Mouse (Mus musculus) kidney, embryonic 14.5 days (tissue): ENCODE data around the gene Wfdc2. TPM values are rescaled to one million over a fixed set of nuclear protein-coding genes. Genes with fewer than 3 reads are reported as not detected.

Experiments used
- polyA plus RNA-seq: library from polyadenylated mRNA; unstranded; fragments of >200 nt; fragmentation: Nextera tagmentation; extraction: Ambion mirVana; gene quantifications from 2 replicates; pipeline ENCODE4 v1.2.1, GENCODE M21; 2014

The Wfdc2 gene
- polyA plus RNA-seq, 1 experiment from 2014 or later: 330 TPM

Other genes starting within 250 kb of the Wfdc2 start
- gene Svs6, start 245.7 kb upstream of the Wfdc2 start, polyA plus RNA-seq: not detected in 2 replicates
- not detected in 2 replicates for gene Svs5, start 229.7 kb upstream of the Wfdc2 start, polyA plus RNA-seq
- gene Slpi, start 173.3 kb upstream of the Wfdc2 start, polyA plus RNA-seq: 0.44 TPM in 1 of 2 replicates, not detected in the other
- gene Rbpjl, start 159.3 kb upstream of the Wfdc2 start, polyA plus RNA-seq: not detected in 2 replicates
- 0.12 and 0.20 TPM in 2 replicates for gene Matn4, start 157.3 kb upstream of the Wfdc2 start, polyA plus RNA-seq
- gene Sdc4, start 118.5 kb upstream of the Wfdc2 start, polyA plus RNA-seq: 87.8 and 108 TPM in 2 replicates
- gene Sys1, start 105.4 kb upstream of the Wfdc2 start, polyA plus RNA-seq: 66.8 and 69.4 TPM in 2 replicates
- 7.1 and 8.4 TPM in 2 replicates for gene Gm20458, start 101.4 kb upstream of the Wfdc2 start, polyA plus RNA-seq
- not detected in 2 replicates for gene Trp53tg5, start 88.7 kb upstream of the Wfdc2 start, polyA plus RNA-seq
- 12.4 and 14.7 TPM in 2 replicates for gene Dbndd2, start 76.3 kb upstream of the Wfdc2 start, polyA plus RNA-seq
- 70.7 and 79.2 TPM in 2 replicates for gene Pigt, start 64.9 kb upstream of the Wfdc2 start, polyA plus RNA-seq
- gene Spint3, start 11.0 kb downstream of the Wfdc2 start, polyA plus RNA-seq: not detected in 2 replicates
- gene Wfdc6a, start 23.0 kb downstream of the Wfdc2 start, polyA plus RNA-seq: not detected in 2 replicates
- not detected in 2 replicates for gene Eppin, start 31.2 kb downstream of the Wfdc2 start, polyA plus RNA-seq
- gene Wfdc6b, start 51.1 kb downstream of the Wfdc2 start, polyA plus RNA-seq: not detected in 2 replicates
- gene Wfdc8, start 51.2 kb downstream of the Wfdc2 start, polyA plus RNA-seq: not detected in 2 replicates
- not detected in 2 replicates for gene Wfdc16, start 76.4 kb downstream of the Wfdc2 start, polyA plus RNA-seq
- not detected in 2 replicates for gene Wfdc10, start 93.6 kb downstream of the Wfdc2 start, polyA plus RNA-seq
- not detected in 2 replicates for gene Wfdc9, start 94.2 kb downstream of the Wfdc2 start, polyA plus RNA-seq
- not detected in 2 replicates for gene Wfdc11, start 111.7 kb downstream of the Wfdc2 start, polyA plus RNA-seq
- 0.54 and 0.93 TPM in 2 replicates for gene Wfdc13, start 122.7 kb downstream of the Wfdc2 start, polyA plus RNA-seq
- gene Spint4, start 136.1 kb downstream of the Wfdc2 start, polyA plus RNA-seq: 1.1 and 1.4 TPM in 2 replicates
- not detected in 2 replicates for gene Spint5, start 152.9 kb downstream of the Wfdc2 start, polyA plus RNA-seq
- gene Wfdc3, start 183.5 kb downstream of the Wfdc2 start, polyA plus RNA-seq: 0.83 and 1.4 TPM in 2 replicates
- gene Dnttip1, start 183.6 kb downstream of the Wfdc2 start, polyA plus RNA-seq: 64.4 and 70.8 TPM in 2 replicates
- 559 and 687 TPM in 2 replicates for gene Ube2c, start 207.5 kb downstream of the Wfdc2 start, polyA plus RNA-seq
- 1.8 and 1.9 TPM in 2 replicates for gene Tnnc2, start 217.6 kb downstream of the Wfdc2 start, polyA plus RNA-seq
- 16.0 and 16.6 TPM in 2 replicates for gene Snx21, start 223.4 kb downstream of the Wfdc2 start, polyA plus RNA-seq
- 13.7 and 17.0 TPM in 2 replicates for gene Acot8, start 242.5 kb downstream of the Wfdc2 start, polyA plus RNA-seq
- 7.3 and 9.0 TPM in 2 replicates for gene Zswim3, start 242.7 kb downstream of the Wfdc2 start, polyA plus RNA-seq